Mouse (Mus musculus): ENCODE data around the gene Rnf4. TPM values are rescaled to one million over a fixed set of nuclear protein-coding genes. Genes with fewer than 3 reads are reported as not detected.

The Rnf4 gene
- total and polyA plus RNA-seq, 2 experiments from 2014 or later, result 122 to 129 TPM

GRCm38 (mm10) chr5:34335539-34336096 lies 471 bp upstream of the Rnf4 start:
- peak overlapping the region; percentile 92 for H3K4me2 ChIP-seq (ENCODE audit: low read depth)
- H3K27me3 ChIP-seq (ENCODE audit: insufficient read depth, low read length), result no peaks in the 10 kb centered on the region
- H3K36me3 ChIP-seq (ENCODE audit: insufficient read depth), result no peaks in the 10 kb centered on the region
- DNase-seq (no peak), ATAC-seq (peak; percentile 57)
- H3K9ac ChIP-seq, result peak overlapping the region; percentile 97
- H3K9me3 ChIP-seq (ENCODE audit: low read length), result no peaks in the 10 kb centered on the region
- H3K4me3 ChIP-seq (ENCODE audit: low read depth, low read length), result peak overlapping the region; percentile 98
- TF ChIP-seq CTCF (IDR thresholded peaks at IDR 0.05; ENCODE audit: low read depth), result no peak
- WGBS, result 1% methylated on average over 21 of the region's 21 CpGs
- H3K4me1 ChIP-seq (ENCODE audit: insufficient read depth), result peaks cover 12% of the 10 kb centered on the region; the same call in 1 of the 2 replicates
- H3K27ac ChIP-seq (ENCODE audit: low read depth, low read length), result peak overlapping the region; percentile 97

GRCm38 (mm10) chr5:34336775-34337450 lies 824 bp downstream of the Rnf4 start:
- Histone ChIP-seq H3K4me3 (ENCODE audit: low read depth, low read length) (peak overlapping the region; percentile 98), H3K36me3 (ENCODE audit: insufficient read depth) (no peaks in the 10 kb centered on the region), H3K4me1 (ENCODE audit: insufficient read depth) (peaks cover 12% of the 10 kb centered on the region; the same call in 1 of the 2 replicates), H3K9me3 (ENCODE audit: low read length) (no peaks in the 10 kb centered on the region), H3K4me2 (ENCODE audit: low read depth) (peak overlapping the region; percentile 61), H3K27me3 (ENCODE audit: insufficient read depth, low read length) (no peaks in the 10 kb centered on the region), H3K27ac (ENCODE audit: low read depth, low read length) (peak overlapping the region; percentile 97), H3K9ac (peak overlapping the region; percentile 97)
- DNase-seq (peak; percentile 62), ATAC-seq (peak; percentile 36)
- under 1% methylated on average over 42 of the region's 42 CpGs for WGBS
- TF ChIP-seq CTCF (IDR thresholded peaks at IDR 0.05; ENCODE audit: low read depth), result no peak

GRCm38 (mm10) chr5:34340246-34340645 lies 4.2 kb downstream of the Rnf4 start:
- no peaks in the 10 kb centered on the region for H3K9me3 ChIP-seq (ENCODE audit: low read length)
- H3K27me3 ChIP-seq (ENCODE audit: insufficient read depth, low read length), result no peaks in the 10 kb centered on the region
- DNase-seq (no peak), ATAC-seq (no peak)
- H3K27ac ChIP-seq (ENCODE audit: low read depth, low read length), result no peak overlapping the region
- 95% methylated on average over 6 of the region's 6 CpGs for WGBS
- H3K36me3 ChIP-seq (ENCODE audit: insufficient read depth), result peaks cover 8% of the 10 kb centered on the region; the same call in 1 of the 2 replicates
- no peak overlapping the region for H3K9ac ChIP-seq
- H3K4me3 ChIP-seq (ENCODE audit: low read depth, low read length), result no peak overlapping the region
- peaks cover 10% of the 10 kb centered on the region; the same call in 1 of the 2 replicates for H3K4me1 ChIP-seq (ENCODE audit: insufficient read depth)
- H3K4me2 ChIP-seq (ENCODE audit: low read depth), result no peak overlapping the region
- no peak for TF ChIP-seq CTCF (IDR thresholded peaks at IDR 0.05; ENCODE audit: low read depth)

GRCm38 (mm10) chr5:34352084-34352631 lies 16.1 kb downstream of the Rnf4 start:
- WGBS, result 97% methylated on average over 3 of the region's 3 CpGs
- no peak for ATAC-seq
- H3K36me3 ChIP-seq (ENCODE audit: insufficient read depth), result peaks cover 77% of the 10 kb centered on the region

GRCm38 (mm10) chr5:34360261-34360660 lies 24.2 kb downstream of the Rnf4 start:
- WGBS, result 94% methylated on average over 3 of the region's 3 CpGs
- ATAC-seq, result no peak

More at GRCm38 (mm10) chr5:34352084-34352631, 16.1 kb downstream of the Rnf4 start:
- no peaks in the 10 kb centered on the region for H3K27me3 ChIP-seq (ENCODE audit: insufficient read depth, low read length)
- H3K4me3 ChIP-seq (ENCODE audit: low read depth, low read length), result no peak overlapping the region
- no peak for TF ChIP-seq CTCF (IDR thresholded peaks at IDR 0.05; ENCODE audit: low read depth)
- H3K4me1 ChIP-seq (ENCODE audit: insufficient read depth), result no peaks in the 10 kb centered on the region
- no peaks in the 10 kb centered on the region for H3K9me3 ChIP-seq (ENCODE audit: low read length)
- DNase-seq, result no peak
- H3K9ac ChIP-seq, result no peak overlapping the region
- H3K4me2 ChIP-seq (ENCODE audit: low read depth), result no peak overlapping the region
- H3K27ac ChIP-seq (ENCODE audit: low read depth, low read length), result no peak overlapping the region

GRCm38 (mm10) chr5:34363115-34363514 lies 27.0 kb downstream of the Rnf4 start:
- no peak for TF ChIP-seq CTCF (IDR thresholded peaks at IDR 0.05; ENCODE audit: low read depth)
- ATAC-seq (no peak), DNase-seq (no peak)
- Histone ChIP-seq H3K9me3 (ENCODE audit: low read length) (no peaks in the 10 kb centered on the region), H3K4me1 (ENCODE audit: insufficient read depth) (no peaks in the 10 kb centered on the region), H3K27ac (ENCODE audit: low read depth, low read length) (no peak overlapping the region), H3K4me2 (ENCODE audit: low read depth) (no peak overlapping the region), H3K27me3 (ENCODE audit: insufficient read depth, low read length) (no peaks in the 10 kb centered on the region), H3K4me3 (ENCODE audit: low read depth, low read length) (no peak overlapping the region), H3K36me3 (ENCODE audit: insufficient read depth) (peaks cover 7% of the 10 kb centered on the region; the same call in 1 of the 2 replicates), H3K9ac (no peak overlapping the region)

More at GRCm38 (mm10) chr5:34360261-34360660, 24.2 kb downstream of the Rnf4 start:
- peaks cover 17% of the 10 kb centered on the region for H3K36me3 ChIP-seq (ENCODE audit: insufficient read depth)
- H3K4me1 ChIP-seq (ENCODE audit: insufficient read depth), result no peaks in the 10 kb centered on the region
- H3K9me3 ChIP-seq (ENCODE audit: low read length), result no peaks in the 10 kb centered on the region
- TF ChIP-seq CTCF (IDR thresholded peaks at IDR 0.05; ENCODE audit: low read depth), result no peak
- H3K9ac ChIP-seq, result no peak overlapping the region
- H3K4me3 ChIP-seq (ENCODE audit: low read depth, low read length), result no peak overlapping the region
- no peak overlapping the region for H3K27ac ChIP-seq (ENCODE audit: low read depth, low read length)
- H3K27me3 ChIP-seq (ENCODE audit: insufficient read depth, low read length), result no peaks in the 10 kb centered on the region
- H3K4me2 ChIP-seq (ENCODE audit: low read depth), result no peak overlapping the region
- no peak for DNase-seq

All from forebrain, postnatal 0 days (tissue).